Mouse (Mus musculus) liver, embryonic 11.5 days (tissue): ENCODE measurements around the gene Lefty2. TPM values are rescaled to one million over a fixed set of nuclear protein-coding genes. Genes with fewer than 3 reads are reported as not detected.
"Not testable (repeated sequence)": the region's sequence is repeated elsewhere in the genome, so short reads cannot be mapped to it uniquely, and the experiment has no call there.

Experiments used
- ATAC-seq: fragments of 200-750 bp; cut with Nextera tagmentation; replicated peaks from 2 replicates; pipeline ENCODE4 v1.8.0; 2017; ENCODE audit warnings: moderate number of reproducible peaks, mild to moderate bottlenecking, moderate TSS enrichment, moderate library complexity; ENCODE audit not compliant: low FRiP score
- DNase-seq: peaks from one replicate; pipeline ENCODE4 v3.0.0-alpha.2; 2017; ENCODE audit warnings: low spot score
- H3K27ac ChIP-seq: fragments of 300-500 bp; sonication (generic); 2 replicates; pipeline ENCODE4 v1.5.1; 2014; ENCODE audit warnings: mild to moderate bottlenecking, low read depth, low read length, control low read depth
- H3K27me3 ChIP-seq: fragments of 300-500 bp; sonication (generic); replicated peaks from 2 replicates; pipeline ENCODE4 v1.6.1; 2014; ENCODE audit warnings: low read length, mixed read lengths; ENCODE audit not compliant: control insufficient read depth, insufficient read depth
- H3K36me3 ChIP-seq: fragments of 300-500 bp; sonication (generic); 2 replicates; pipeline ENCODE4 v1.6.1; 2014; ENCODE audit warnings: mild to moderate bottlenecking, low read length, moderate library complexity, mixed read lengths; ENCODE audit not compliant: control insufficient read depth, insufficient read depth
- H3K4me1 ChIP-seq: fragments of 300-500 bp; sonication (generic); replicated peaks from 2 replicates; pipeline ENCODE4 v1.6.1; 2014; ENCODE audit warnings: low read length, mixed read lengths; ENCODE audit not compliant: control insufficient read depth, insufficient read depth
- H3K4me2 ChIP-seq: fragments of 300-500 bp; sonication (generic); 2 replicates; pipeline ENCODE4 v1.6.1; 2014; ENCODE audit warnings: mild to moderate bottlenecking, control low read depth, moderate library complexity
- H3K4me3 ChIP-seq: fragments of 300-500 bp; sonication (generic); 2 replicates; pipeline ENCODE4 v1.5.1; 2014; ENCODE audit warnings: low read depth, low read length, control low read depth
- H3K9ac ChIP-seq: fragments of 300-500 bp; sonication (generic); 2 replicates; pipeline ENCODE4 v1.6.1; 2014; ENCODE audit warnings: low read depth, low read length, control low read depth
- H3K9me3 ChIP-seq: fragments of 300-500 bp; sonication (generic); 2 replicates; pipeline ENCODE4 v1.6.1; 2016; ENCODE audit warnings: low read length, inconsistent platforms, mixed read lengths; ENCODE audit not compliant: control insufficient read depth
- WGBS: fragments of 180-500 bp; shearing (Covaris S2); extraction: QIAGEN DNeasy Blood & Tissue Kit; methylation state at CpG from one replicate; pipeline ENCODE4 v1.1.7; 2014; 5-methylcytosine and 5-hydroxymethylcytosine counted together
- polyA plus RNA-seq: library from polyadenylated mRNA; unstranded; fragments of >200 nt; fragmentation: Nextera tagmentation; extraction: Ambion mirVana; gene quantifications from 2 replicates; pipeline ENCODE4 v1.2.1, GENCODE M21; 2014

The Lefty2 gene
- polyA plus RNA-seq, 1 experiment from 2014 or later = not detected

DNA sequence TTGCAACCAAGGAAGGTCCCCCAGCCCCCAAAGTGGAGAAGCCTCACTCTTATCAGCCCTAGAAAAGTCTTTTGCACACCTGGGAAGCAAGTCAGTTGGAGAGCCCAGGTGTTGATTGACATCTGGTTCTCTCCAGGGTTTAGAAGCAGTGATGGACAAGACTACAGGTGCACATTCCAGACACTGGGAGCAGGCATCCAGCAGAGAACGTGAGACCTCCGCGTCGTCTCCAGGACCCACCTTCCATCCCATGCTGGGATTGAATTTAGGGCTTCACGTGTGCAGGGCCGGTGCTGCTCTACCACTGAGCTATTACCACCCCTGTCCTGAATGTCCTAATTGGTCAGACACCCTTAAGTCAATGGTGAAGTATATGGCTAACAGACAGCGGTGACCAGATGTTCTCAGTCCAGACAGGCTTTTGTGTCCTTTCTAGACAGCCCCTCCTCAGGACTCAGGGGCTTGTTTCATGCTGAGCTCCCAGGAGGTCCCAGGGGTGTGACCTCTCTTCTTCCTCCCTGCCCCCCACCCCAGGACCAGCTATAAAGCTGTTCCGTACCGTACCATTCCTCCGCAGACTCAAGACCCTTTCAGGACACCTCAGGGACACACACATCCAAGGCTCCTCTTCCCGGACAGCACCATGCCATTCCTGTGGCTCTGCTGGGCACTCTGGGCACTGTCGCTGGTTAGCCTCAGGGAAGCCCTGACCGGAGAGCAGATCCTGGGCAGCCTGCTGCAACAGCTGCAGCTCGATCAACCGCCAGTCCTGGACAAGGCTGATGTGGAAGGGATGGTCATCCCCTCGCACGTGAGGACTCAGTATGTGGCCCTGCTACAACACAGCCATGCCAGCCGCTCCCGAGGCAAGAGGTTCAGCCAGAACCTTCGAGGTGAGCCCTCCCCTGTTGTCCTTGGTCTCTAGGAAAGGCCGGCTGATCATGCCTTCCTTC lies 41.8 kb downstream of the Lefty2 start, which contains the start of gene Lefty1:
Lefty1 (plus strand) TSS at position 556 of the 953 bp plus-strand sequence.
- Histone ChIP-seq H3K27me3 (peaks cover 34% of the 10 kb centered on the region), H3K4me2 (peak within 1 kb of the TSS; percentile 71), H3K9ac (peak within 1 kb of the TSS; percentile 62; the same call in 1 of the 2 replicates), H3K9me3 (no peaks in the 10 kb centered on the region), H3K27ac (no peak within 1 kb of the TSS), H3K36me3 (no peaks in the 10 kb centered on the region), H3K4me3 (no peak within 1 kb of the TSS), H3K4me1 (peaks cover 8% of the 10 kb centered on the region; the same call in 1 of the 2 replicates)
- 20% methylated on average over 21 of the region's 21 CpGs for WGBS
- ATAC-seq (no peak), DNase-seq (no peak)

DNA sequence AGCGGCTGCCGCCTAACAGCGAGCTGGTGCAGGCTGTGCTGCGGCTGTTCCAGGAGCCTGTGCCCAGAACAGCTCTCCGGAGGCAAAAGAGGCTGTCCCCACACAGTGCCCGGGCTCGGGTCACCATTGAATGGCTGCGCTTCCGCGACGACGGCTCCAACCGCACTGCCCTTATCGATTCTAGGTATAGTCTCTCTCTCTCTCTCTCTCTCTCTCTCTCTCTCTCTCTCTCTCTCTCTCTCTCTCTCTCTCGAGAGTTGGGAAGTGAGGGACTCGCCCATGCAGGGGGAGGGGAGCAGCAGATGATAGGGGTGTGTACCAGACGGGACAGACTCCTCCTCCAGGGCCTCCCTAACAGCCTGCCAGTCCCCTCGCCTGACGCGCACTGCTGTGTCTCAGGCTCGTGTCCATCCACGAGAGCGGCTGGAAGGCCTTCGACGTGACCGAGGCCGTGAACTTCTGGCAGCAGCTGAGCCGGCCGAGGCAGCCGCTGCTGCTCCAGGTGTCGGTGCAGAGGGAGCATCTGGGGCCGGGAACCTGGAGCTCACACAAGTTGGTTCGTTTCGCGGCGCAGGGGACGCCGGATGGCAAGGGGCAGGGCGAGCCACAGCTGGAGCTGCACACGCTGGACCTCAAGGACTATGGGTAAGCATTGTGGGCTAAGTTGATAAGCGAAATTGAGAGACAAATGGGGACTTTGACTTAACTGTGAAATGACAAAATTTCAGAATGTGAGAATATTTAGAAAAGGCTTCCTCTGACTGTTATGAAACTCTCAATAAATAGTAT lies 43.9 kb downstream of the Lefty2 start:
- H3K27ac ChIP-seq = not testable (repeated sequence)

DNA sequence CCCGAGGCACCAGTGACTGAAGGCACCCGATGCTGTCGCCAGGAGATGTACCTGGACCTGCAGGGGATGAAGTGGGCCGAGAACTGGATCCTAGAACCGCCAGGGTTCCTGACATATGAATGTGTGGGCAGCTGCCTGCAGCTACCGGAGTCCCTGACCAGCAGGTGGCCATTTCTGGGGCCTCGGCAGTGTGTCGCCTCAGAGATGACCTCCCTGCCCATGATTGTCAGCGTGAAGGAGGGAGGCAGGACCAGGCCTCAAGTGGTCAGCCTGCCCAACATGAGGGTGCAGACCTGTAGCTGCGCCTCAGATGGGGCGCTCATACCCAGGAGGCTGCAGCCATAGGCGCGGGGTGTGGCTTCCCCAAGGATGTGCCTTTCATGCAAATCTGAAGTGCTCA lies 44.7 kb downstream of the Lefty2 start:
- 51% methylated on average over 13 of the region's 13 CpGs for WGBS
- not testable (repeated sequence) for DNase-seq, H3K27ac ChIP-seq, H3K9ac ChIP-seq, H3K36me3 ChIP-seq, ATAC-seq, H3K9me3 ChIP-seq
- peaks cover 34% of the 10 kb centered on the region for H3K27me3 ChIP-seq
- H3K4me1 ChIP-seq = peaks cover 17% of the 10 kb centered on the region
- H3K4me3 ChIP-seq = peak overlapping the region; percentile 46; the same call in 1 of the 2 replicates
- H3K4me2 ChIP-seq = peak overlapping the region; percentile 71

More for the DNA sequence above, 43.9 kb downstream of the Lefty2 start:
- Histone ChIP-seq H3K4me2 (peak overlapping the region; percentile 71), H3K27me3 (peaks cover 34% of the 10 kb centered on the region), H3K9ac (peak overlapping the region; percentile 62), H3K4me3 (peak overlapping the region; percentile 46), H3K4me1 (peaks cover 17% of the 10 kb centered on the region)
- H3K36me3 ChIP-seq, H3K9me3 ChIP-seq: not testable (repeated sequence)
- ATAC-seq (peak; percentile 97), DNase-seq (peak; percentile 79)
- WGBS = 2% methylated on average over 31 of the region's 41 CpGs

DNA sequence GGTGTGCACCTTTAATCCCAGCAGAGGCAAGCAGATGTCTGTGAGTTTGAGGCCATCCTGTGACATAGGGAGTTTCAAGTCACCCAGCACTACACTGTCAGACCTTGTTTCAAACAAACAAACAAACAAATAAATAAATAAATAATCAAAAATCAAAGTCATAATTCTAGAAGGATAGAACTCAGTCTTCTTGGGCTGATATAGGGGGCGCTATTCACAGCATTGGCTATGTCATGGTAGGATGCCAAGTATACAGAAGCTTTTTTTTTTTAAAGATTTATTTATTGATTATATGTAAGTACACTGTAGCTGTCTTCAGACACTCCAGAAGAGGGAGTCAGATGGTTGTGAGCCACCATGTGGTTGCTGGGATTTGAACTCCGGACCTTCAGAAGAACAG lies 45.9 kb downstream of the Lefty2 start:
- not testable (repeated sequence) for H3K9ac ChIP-seq, DNase-seq, H3K4me2 ChIP-seq, ATAC-seq, H3K27ac ChIP-seq, H3K9me3 ChIP-seq, H3K36me3 ChIP-seq, H3K4me3 ChIP-seq
- 79% methylated on average over 2 of the region's 2 CpGs for WGBS
- peaks cover 25% of the 10 kb centered on the region for H3K27me3 ChIP-seq
- peaks cover 22% of the 10 kb centered on the region for H3K4me1 ChIP-seq

DNA sequence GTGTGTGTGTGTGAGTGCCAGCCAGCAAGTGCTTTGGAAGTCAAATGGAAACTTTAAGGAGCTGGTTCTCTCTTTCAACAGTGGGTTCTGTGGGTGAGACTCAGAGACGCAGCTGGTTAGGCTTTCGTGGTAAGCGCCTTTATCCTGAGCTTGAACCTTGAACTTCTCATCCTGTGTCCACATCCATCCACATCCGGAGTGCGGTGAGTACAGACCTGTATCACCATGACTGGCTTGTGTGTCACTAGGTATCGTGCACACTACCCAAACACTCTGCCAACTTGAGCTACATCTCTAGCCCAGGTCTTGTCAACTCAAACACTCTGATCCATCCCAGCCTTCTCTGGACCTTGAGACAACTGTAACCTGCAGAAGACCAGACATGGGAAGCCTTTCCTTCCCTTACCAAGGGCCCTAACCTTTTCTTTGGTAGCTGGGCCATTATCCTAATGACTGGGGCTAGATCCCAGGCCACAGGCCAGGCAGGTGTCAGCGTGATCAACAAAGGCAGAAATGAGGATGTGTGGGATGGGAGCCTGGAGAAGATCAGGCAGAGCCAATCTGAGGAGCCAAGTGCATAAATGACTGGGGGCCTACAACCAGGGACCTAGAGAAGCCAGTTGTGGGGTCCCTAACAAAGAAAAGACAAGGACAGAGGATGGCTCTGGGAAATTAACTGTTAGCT lies 48.0 kb downstream of the Lefty2 start:
- H3K27ac ChIP-seq = 0 out of 2 replicates have a peak overlapping the region, but pooled peaks have one; percentile 21
- H3K4me3 ChIP-seq = peak overlapping the region; percentile 90; the same call in 1 of the 2 replicates
- no peak for DNase-seq
- H3K4me2 ChIP-seq = peak overlapping the region; percentile 99
- H3K9ac ChIP-seq = no peak overlapping the region
- ATAC-seq = no peak
- WGBS = 72% methylated on average over 7 of the region's 7 CpGs
- no peaks in the 10 kb centered on the region for H3K36me3 ChIP-seq
- peaks cover 36% of the 10 kb centered on the region for H3K4me1 ChIP-seq
- H3K27me3 ChIP-seq = peaks cover 4% of the 10 kb centered on the region
- no peaks in the 10 kb centered on the region for H3K9me3 ChIP-seq

DNA sequence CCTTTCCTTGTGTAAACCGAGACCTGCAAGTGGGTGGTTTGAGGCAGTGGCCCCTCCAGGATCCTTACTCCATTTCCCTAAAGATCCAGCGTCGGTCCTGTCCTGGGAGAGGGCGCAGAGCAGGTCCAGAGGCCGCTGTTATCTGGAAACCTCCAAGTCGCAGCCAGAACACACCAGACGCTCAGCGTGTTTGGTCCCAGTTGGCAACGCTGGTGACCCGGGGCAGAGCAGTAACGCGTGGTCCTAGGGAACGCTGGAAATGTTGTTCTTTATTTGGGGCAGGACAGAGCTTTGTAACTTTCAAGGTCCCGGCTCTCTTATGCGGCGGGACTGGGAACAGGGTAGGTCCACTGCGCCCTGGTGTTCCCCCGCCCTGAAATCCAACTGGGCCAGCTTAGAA lies 48.8 kb downstream of the Lefty2 start:
- Histone ChIP-seq H3K27ac (peak overlapping the region; percentile 77; the same call in 1 of the 2 replicates), H3K27me3 (peaks cover 2% of the 10 kb centered on the region; the same call in 1 of the 2 replicates), H3K9me3 (no peaks in the 10 kb centered on the region), H3K4me2 (peak overlapping the region; percentile 99), H3K4me1 (peaks cover 43% of the 10 kb centered on the region), H3K4me3 (peak overlapping the region; percentile 90), H3K36me3 (no peaks in the 10 kb centered on the region), H3K9ac (peak overlapping the region; percentile 89)
- 5% methylated on average over 18 of the region's 18 CpGs for WGBS
- ATAC-seq (no peak), DNase-seq (no peak)

DNA sequence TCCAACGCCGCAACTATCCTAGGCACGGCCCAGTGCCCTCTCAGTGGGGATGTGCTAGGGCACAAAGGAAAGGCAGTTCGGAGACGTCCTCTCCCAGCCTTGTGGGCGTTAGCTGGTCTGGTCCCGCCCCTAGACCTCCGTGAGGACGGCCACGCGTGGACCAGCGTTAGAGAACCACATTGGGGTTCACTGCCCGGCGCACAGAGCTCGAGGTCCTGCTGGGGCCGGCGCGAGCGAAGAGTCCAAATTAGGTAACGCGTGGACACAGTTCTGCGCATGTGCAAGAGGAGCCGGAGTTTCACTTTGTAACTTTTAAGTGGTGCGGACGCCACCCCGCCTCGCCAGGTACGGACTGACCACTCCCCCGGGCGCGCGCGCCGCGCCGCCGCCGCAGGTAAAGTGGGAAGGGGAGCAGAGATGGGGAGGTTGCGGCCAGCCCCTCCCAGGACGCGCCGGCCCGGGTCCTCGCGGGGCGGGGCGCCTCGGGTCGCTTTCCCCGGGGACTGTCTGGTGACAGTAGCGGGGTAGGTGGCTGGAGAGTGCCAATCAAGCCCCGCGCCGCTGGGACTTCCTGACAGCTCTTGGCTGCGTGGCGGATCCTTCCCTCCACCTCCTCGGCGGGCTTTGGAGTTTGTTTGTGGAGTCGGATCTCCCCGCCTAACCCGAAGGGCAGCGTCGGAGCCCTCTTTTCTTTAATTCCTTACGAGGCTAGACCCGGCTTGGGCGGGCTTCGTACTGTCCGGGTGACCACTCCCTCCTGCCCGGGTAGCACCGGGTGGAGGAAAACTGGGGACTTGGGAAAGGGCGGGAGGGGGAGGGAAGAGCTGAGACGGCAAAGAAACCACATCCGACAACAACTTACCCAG lies 49.5 kb downstream of the Lefty2 start, which contains the start of gene Tmem63a:
Tmem63a (plus strand) TSS at position 179 of the 866 bp plus-strand sequence.
- peak; percentile 80 for DNase-seq
- Histone ChIP-seq H3K9ac (peak within 1 kb of the TSS; percentile 89), H3K4me3 (peak within 1 kb of the TSS; percentile 90), H3K27me3 (peaks cover 2% of the 10 kb centered on the region; the same call in 1 of the 2 replicates), H3K4me2 (peak within 1 kb of the TSS; percentile 99), H3K36me3 (no peaks in the 10 kb centered on the region), H3K4me1 (peaks cover 40% of the 10 kb centered on the region), H3K27ac (peak within 1 kb of the TSS; percentile 77), H3K9me3 (no peaks in the 10 kb centered on the region)
- under 1% methylated on average over 73 of the region's 73 CpGs for whole genome bisulfite sequencing
- peak; percentile 55 for ATAC-seq
